9 mouse cellular contexts compared by ENCODE assay signal in the genomic region with DNA sequence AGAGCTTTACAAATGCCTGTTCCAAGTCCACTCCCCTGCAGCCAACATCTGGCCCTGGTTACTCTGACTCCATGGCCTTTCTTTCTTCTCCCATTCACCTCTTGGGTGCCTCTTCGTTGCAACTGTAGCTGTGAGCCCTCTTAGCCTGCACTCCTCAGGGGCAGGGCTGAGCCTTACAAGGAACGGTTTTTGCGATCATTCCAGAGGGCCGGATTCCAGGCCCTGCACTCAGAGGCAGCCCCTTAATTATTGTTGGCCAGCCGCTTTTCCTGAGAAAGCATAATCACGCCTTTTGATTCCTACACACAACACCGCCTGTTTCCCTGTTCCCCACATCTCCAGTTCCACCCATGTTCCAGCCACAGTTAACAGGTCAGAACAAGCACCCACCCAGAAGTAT. TPM values are rescaled to one million over a fixed set of nuclear protein-coding genes. Genes with fewer than 3 reads are reported as not detected.
A peak's percentile ranks its signal among the peaks of the same experiment; 100 is the strongest.
DNase-seq lines count a peak whose midpoint lies in the region; ATAC-seq and TF ChIP-seq lines count a peak whose summit lies in the region.
"Had no signal": no experiment of that assay in that cellular context is flagged by ENCODE, and none has a peak within 500 bp of the region (broad histone marks: within the 10 kb centered on the region; RNA-seq: fewer than 3 reads in every experiment).

No protein-coding gene starts in this region.

- H3K4me3 ChIP-seq in embryonic facial prominence, embryonic 15.5 days (replicated peaks), result no peak overlapping the region
- H3K4me3 ChIP-seq in heart, postnatal 0 days (ENCODE audit: low read depth, low read length), result no peak overlapping the region
- H3K4me3 ChIP-seq in limb, embryonic 13.5 days, result no peak overlapping the region
- H3K4me3 ChIP-seq in midbrain, embryonic 16.5 days (ENCODE audit: low read depth, low read length), result no peak overlapping the region

- H3K36me3 ChIP-seq in embryonic facial prominence, embryonic 15.5 days, result no peaks in the 10 kb centered on the region
- H3K36me3 ChIP-seq in heart, postnatal 0 days (replicated peaks; ENCODE audit: control insufficient read depth, insufficient read depth, low read length), result no peaks in the 10 kb centered on the region; the same call in none of the 2 replicates
- peaks cover 41% of the 10 kb centered on the region for H3K36me3 ChIP-seq in limb, embryonic 13.5 days
- no peaks in the 10 kb centered on the region for H3K36me3 ChIP-seq in midbrain, embryonic 16.5 days (ENCODE audit: control insufficient read depth, insufficient read depth, low read length)

- H3K27me3 ChIP-seq in embryonic facial prominence, embryonic 15.5 days, result no peaks in the 10 kb centered on the region
- no peaks in the 10 kb centered on the region for H3K27me3 ChIP-seq in heart, postnatal 0 days (ENCODE audit: control insufficient read depth, insufficient read depth, low read length)
- H3K27me3 ChIP-seq in limb, embryonic 13.5 days, result no peaks in the 10 kb centered on the region
- no peaks in the 10 kb centered on the region for H3K27me3 ChIP-seq in midbrain, embryonic 16.5 days (ENCODE audit: control insufficient read depth, insufficient read depth, low read depth, low read length)

- intact Hi-C loops in gastrocnemius, postnatal 36 days (cut with DNase I), result no loop called here

- H3K4me1 ChIP-seq in embryonic facial prominence, embryonic 15.5 days, result peaks cover 68% of the 10 kb centered on the region
- H3K4me1 ChIP-seq in heart, postnatal 0 days (ENCODE audit: control insufficient read depth, insufficient read depth), result peaks cover 74% of the 10 kb centered on the region
- peaks cover 87% of the 10 kb centered on the region for H3K4me1 ChIP-seq in limb, embryonic 13.5 days
- no peaks in the 10 kb centered on the region for H3K4me1 ChIP-seq in midbrain, embryonic 16.5 days (ENCODE audit: control insufficient read depth, insufficient read depth, low read length)

- no peak overlapping the region for H3K4me2 ChIP-seq in embryonic facial prominence, embryonic 15.5 days (replicated peaks)
- peak overlapping the region; percentile 26 for H3K4me2 ChIP-seq in heart, postnatal 0 days (ENCODE audit: low read depth, low read length)
- H3K4me2 ChIP-seq in limb, embryonic 13.5 days (replicated peaks), result peak overlapping the region; percentile 35
- H3K4me2 ChIP-seq in midbrain, embryonic 16.5 days (ENCODE audit: low read length), result no peak overlapping the region

- peak overlapping the region; percentile 87 for H3K27ac ChIP-seq in embryonic facial prominence, embryonic 15.5 days (replicated peaks)
- H3K27ac ChIP-seq in heart, postnatal 0 days (ENCODE audit: low read depth), result peak overlapping the region; percentile 85
- peak overlapping the region; percentile 88 for H3K27ac ChIP-seq in limb, embryonic 13.5 days
- no peak overlapping the region for H3K27ac ChIP-seq in midbrain, embryonic 16.5 days (ENCODE audit: low read length)

- no peak for TF ChIP-seq EP300 in heart, postnatal 0 days (IDR thresholded peaks at IDR 0.05; ENCODE audit: low read depth)

- ATAC-seq in embryonic facial prominence, embryonic 15.5 days (ENCODE audit: insufficient number of reproducible peaks, low FRiP score, low TSS enrichment, low read depth), result peak; percentile 81
- peak; percentile 49; the same call in 1 of the 2 replicates for ATAC-seq in heart, postnatal 0 days (ENCODE audit: insufficient read depth, low read depth)
- ATAC-seq in limb, embryonic 13.5 days (ENCODE audit: low FRiP score, low read depth), result peak; percentile 72
- ATAC-seq in midbrain, embryonic 16.5 days, result no peak

- H3K9me3 ChIP-seq in embryonic facial prominence, embryonic 15.5 days (replicated peaks), result no peaks in the 10 kb centered on the region
- no peaks in the 10 kb centered on the region for H3K9me3 ChIP-seq in heart, postnatal 0 days (replicated peaks; ENCODE audit: control insufficient read depth, low read length)
- no peaks in the 10 kb centered on the region for H3K9me3 ChIP-seq in limb, embryonic 13.5 days
- H3K9me3 ChIP-seq in midbrain, embryonic 16.5 days (replicated peaks; ENCODE audit: control insufficient read depth, low read length, poor library complexity, severe bottlenecking), result no peaks in the 10 kb centered on the region

- no peak for TF ChIP-seq CTCF in heart, postnatal 0 days (IDR thresholded peaks at IDR 0.05; ENCODE audit: low read depth)

- 24% methylated on average over 7 of the region's 7 CpGs for WGBS in embryonic facial prominence, embryonic 15.5 days
- WGBS in heart, postnatal 0 days, result 29% methylated on average over 7 of the region's 7 CpGs
- WGBS in limb, embryonic 13.5 days, result 13% methylated on average over 7 of the region's 7 CpGs
- 80% methylated on average over 7 of the region's 7 CpGs for WGBS in midbrain, embryonic 16.5 days

- peak; percentile 34 for DNase-seq in gastrocnemius, adult 18-20 months (ENCODE audit: low spot score)
- DNase-seq in gastrocnemius, postnatal 36 days, result no peak
- DNase-seq in heart, postnatal 0 days (ENCODE audit: low spot score), result no peak
- no peak for DNase-seq in spleen, postnatal 14 days (ENCODE audit: low spot score in 2 of 2)
- no peak for DNase-seq in layer of hippocampus, adult 9-10 months (ENCODE audit: low spot score)
- DNase-seq: cerebellum, adult 18-20 months had no signal

- no peak overlapping the region for H3K9ac ChIP-seq in embryonic facial prominence, embryonic 15.5 days
- H3K9ac ChIP-seq in heart, postnatal 0 days (replicated peaks; ENCODE audit: low read depth, low read length), result 0 out of 2 replicates have a peak overlapping the region, but pooled peaks have one; percentile 1
- H3K9ac ChIP-seq in limb, embryonic 13.5 days, result peak overlapping the region; percentile 54
- H3K9ac ChIP-seq in midbrain, embryonic 16.5 days (ENCODE audit: low read depth, low read length), result no peak overlapping the region

RNA-seq across cellular contexts. Expression of gene Creb3l2, which starts 17.6 kb away (rescaled TPM):
- 10 to 100 TPM; 11.9 to 13.2 TPM for total RNA-seq in gastrocnemius, adult 18-20 months (2021)
- 1 to 10 TPM; 8.6 to 9.4 TPM for total RNA-seq in gastrocnemius, postnatal 36 days (2021)
- polyA plus RNA-seq in embryonic facial prominence, embryonic 15.5 days (2015; fragmentation: Nextera tagmentation; extraction: Ambion mirVana), result 27.3 and 28.1 TPM in 2 replicates
- 32.4 and 39.7 TPM in 2 replicates for total RNA-seq in heart, postnatal 0 days (2014; rRNA removed; ENCODE audit: low replicate concordance)
- polyA plus RNA-seq in heart, postnatal 0 days (2015; fragmentation: Nextera tagmentation; extraction: Ambion mirVana), result 16.3 TPM in 2 replicates
- polyA plus RNA-seq in limb, embryonic 13.5 days (2015; fragmentation: Nextera tagmentation; extraction: Ambion mirVana), result 36.4 and 44.6 TPM in 2 replicates
- polyA plus RNA-seq in midbrain, embryonic 16.5 days (2015; fragmentation: Nextera tagmentation; extraction: Ambion mirVana), result 2.3 and 2.6 TPM in 2 replicates

Comparison
In these comparisons a context has a peak if more than half of its experiments do, and no peak if none do; other contexts are left out.
1. H3K4me2 ChIP-seq: peak in heart, postnatal 0 days (single experiment) and limb, embryonic 13.5 days (single experiment); none in embryonic facial prominence, embryonic 15.5 days (single experiment) and midbrain, embryonic 16.5 days (single experiment).
2. H3K9ac ChIP-seq: peak in heart, postnatal 0 days (single experiment) and limb, embryonic 13.5 days (single experiment); none in embryonic facial prominence, embryonic 15.5 days (single experiment) and midbrain, embryonic 16.5 days (single experiment).